Mouse (Mus musculus) G1E (cell line): Measurements from ENCODE around the gene Rad23b. TPM values are rescaled to one million over a fixed set of nuclear protein-coding genes. Genes with fewer than 3 reads are reported as not detected.

Experiments
- ATAC-seq: 2 replicates; pipeline ENCODE4 v1.8.0; 2016; ENCODE audit warnings: mild to moderate bottlenecking; ENCODE audit not compliant: insufficient number of reproducible peaks, poor library complexity, low FRiP score, severe bottlenecking; ENCODE audit errors: extremely low read depth
- DNase-seq: peaks from one replicate; pipeline ENCODE4 v3.0.0; 2012; ENCODE audit warnings: low spot score
- H3K27me3 ChIP-seq: 2 replicates; pipeline ENCODE4 v1.6.1; 2012; ENCODE audit warnings: mild to moderate bottlenecking, low read length, inconsistent platforms; ENCODE audit not compliant: insufficient read depth
- H3K36me3 ChIP-seq: replicated peaks from 2 replicates; pipeline ENCODE3; 2012; ENCODE audit warnings: mild to moderate bottlenecking, inconsistent platforms
- H3K4me1 ChIP-seq: 2 replicates; pipeline ENCODE4 v1.6.1; 2012; ENCODE audit warnings: low read depth, low read length, inconsistent platforms, mixed read lengths; ENCODE audit not compliant: insufficient read depth
- H3K4me3 ChIP-seq: 2 replicates; pipeline ENCODE4 v1.5.1; 2012; ENCODE audit warnings: low read depth, mild to moderate bottlenecking, inconsistent platforms, low read length, moderate library complexity, mixed read lengths
- H3K9me3 ChIP-seq: replicated peaks from 2 replicates; pipeline ENCODE4 v1.6.1; 2012; ENCODE audit warnings: inconsistent platforms
- CTCF ChIP-seq: IDR thresholded peaks from 2 replicates; pipeline ENCODE4 v1.5.1; 2012; ENCODE audit warnings: low read depth, low read length, inconsistent platforms, mixed read lengths
- GATA1 ChIP-seq: IDR thresholded peaks from 2 replicates; pipeline ENCODE4 v1.6.1; 2012; ENCODE audit warnings: borderline replicate concordance, low read length, inconsistent platforms, mixed read lengths
- GATA2 ChIP-seq: IDR thresholded peaks from 2 replicates; pipeline ENCODE4 v1.6.1; 2012; ENCODE audit warnings: low read depth, low read length, inconsistent platforms, borderline replicate concordance
- POLR2AphosphoS5 ChIP-seq: IDR thresholded peaks from 2 replicates; pipeline ENCODE4 v1.6.1; 2012; ENCODE audit warnings: low read depth, low read length, inconsistent platforms; ENCODE audit not compliant: insufficient replicate concordance
- TAL1 ChIP-seq: conservative IDR thresholded peaks from 2 replicates; pipeline ENCODE4 v1.6.1; 2012; ENCODE audit warnings: low read depth, low read length, inconsistent platforms, mixed read lengths
- polyA plus RNA-seq: library from polyadenylated mRNA; stranded (reverse); fragments of >175 nt; gene quantifications from 2 replicates; pipeline ENCODE4 v1.2.3, GENCODE M21; 2012
- total RNA-seq, 2 experiments: library from RNA; stranded (forward) in 1 of 2; stranded (reverse) in 1 of 2; fragments of 200-1000 nt in 1 of 2; fragments of >200 nt in 1 of 2; fragmentation: Nextera tagmentation in 1 of 2; gene quantifications; 2 replicates each; pipeline ENCODE4 v1.2.3; 2014 to 2017

The Rad23b gene
- total and polyA plus RNA-seq, 3 experiments: 135 to 338 (median 249) TPM

- Histone ChIP-seq H3K4me1 (peaks cover 40% of the 10 kb centered on the region), H3K4me3 (peak overlapping the region; percentile 27; the same call in 1 of the 2 replicates)
Measured at GRCm38 (mm10) chr4:55351860-55352259, 2.0 kb downstream of the Rad23b start.

GRCm38 (mm10) chr4:55354038-55354437, 4.2 kb downstream of the Rad23b start:
- Histone ChIP-seq H3K27me3 (no peaks in the 10 kb centered on the region), H3K36me3 (peaks cover 44% of the 10 kb centered on the region), H3K4me1 (peaks cover 38% of the 10 kb centered on the region), H3K4me3 (no peak overlapping the region), H3K9me3 (no peaks in the 10 kb centered on the region)
- ATAC-seq (no peak), DNase-seq (no peak)
- TF ChIP-seq CTCF (no peak), GATA1 (no peak), POLR2AphosphoS5 (no peak), TAL1 (no peak), GATA2 (no peak)

More at GRCm38 (mm10) chr4:55351860-55352259, 2.0 kb downstream of the Rad23b start:
- TF ChIP-seq GATA1 (no peak), POLR2AphosphoS5 (no peak), TAL1 (no peak)
- Histone ChIP-seq H3K27me3 (no peaks in the 10 kb centered on the region), H3K36me3 (peaks cover 26% of the 10 kb centered on the region), H3K9me3 (no peaks in the 10 kb centered on the region)
- DNase-seq (no peak), ATAC-seq (no peak)

DNA sequence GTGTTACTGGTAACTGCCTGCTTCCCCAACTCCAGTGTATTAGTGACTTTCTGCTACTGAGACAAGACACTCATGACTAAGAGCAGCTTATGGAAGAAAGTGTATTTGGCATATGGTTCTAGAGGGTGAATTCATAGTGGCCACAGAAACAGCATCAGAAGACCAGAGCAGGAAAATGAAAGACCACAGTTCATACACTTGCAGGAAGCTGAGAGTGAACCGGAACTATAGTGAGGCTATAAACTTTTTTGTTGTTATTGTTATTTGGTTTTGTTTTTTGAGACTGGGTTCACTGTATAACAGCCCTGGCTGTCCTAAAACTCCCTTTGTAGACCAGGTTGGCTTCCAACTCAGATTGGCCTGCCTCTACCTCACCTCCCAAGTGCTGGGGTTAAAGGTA, 6.0 kb downstream of the Rad23b start:
- peaks cover 41% of the 10 kb centered on the region for H3K4me1 ChIP-seq
- no peak overlapping the region for H3K4me3 ChIP-seq
- no peaks in the 10 kb centered on the region for H3K9me3 ChIP-seq
- H3K36me3 ChIP-seq: peaks cover 56% of the 10 kb centered on the region
- H3K27me3 ChIP-seq: no peaks in the 10 kb centered on the region
- no peak for DNase-seq
- ATAC-seq: no peak
- no peak for TF ChIP-seq GATA2
- no peak for TF ChIP-seq POLR2AphosphoS5
- TF ChIP-seq GATA1: no peak
- TF ChIP-seq TAL1: no peak
- no peak for TF ChIP-seq CTCF

- no peaks in the 10 kb centered on the region for H3K9me3 ChIP-seq
- no peak overlapping the region for H3K4me3 ChIP-seq
- TF ChIP-seq TAL1: no peak
- no peak for TF ChIP-seq POLR2AphosphoS5
- no peak for TF ChIP-seq GATA1
- TF ChIP-seq CTCF: no peak
- no peak for TF ChIP-seq GATA2
- DNase-seq: no peak
- no peak for ATAC-seq
- no peaks in the 10 kb centered on the region for H3K27me3 ChIP-seq
- peaks cover 58% of the 10 kb centered on the region for H3K36me3 ChIP-seq
- peaks cover 40% of the 10 kb centered on the region for H3K4me1 ChIP-seq
Measured at GRCm38 (mm10) chr4:55356726-55357125, 6.9 kb downstream of the Rad23b start.

DNA sequence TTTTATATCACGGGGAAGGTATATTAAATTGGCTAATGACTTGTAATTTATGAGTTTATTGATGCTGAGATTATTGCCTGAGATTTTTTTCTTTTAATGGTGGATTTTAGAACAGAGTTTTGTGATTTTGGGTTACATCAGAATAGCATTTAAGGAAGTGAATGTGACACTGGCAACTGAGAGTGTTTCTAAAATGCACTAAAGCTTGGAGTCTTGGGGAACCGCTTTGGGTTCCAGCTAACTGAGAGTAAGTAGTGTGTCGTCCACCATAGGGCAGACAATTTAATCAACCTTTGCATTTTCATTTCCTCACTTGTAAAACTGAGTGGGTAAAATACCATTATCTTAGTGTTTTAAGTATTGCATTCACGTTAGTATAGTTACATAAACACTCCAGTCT, 14.0 kb downstream of the Rad23b start:
- Histone ChIP-seq H3K27me3 (no peaks in the 10 kb centered on the region), H3K36me3 (peaks cover 61% of the 10 kb centered on the region), H3K4me3 (no peak overlapping the region), H3K4me1 (peaks cover 23% of the 10 kb centered on the region), H3K9me3 (no peaks in the 10 kb centered on the region)
- no peak for DNase-seq
- TF ChIP-seq GATA2 (no peak), POLR2AphosphoS5 (no peak), CTCF (no peak), GATA1 (no peak), TAL1 (no peak)
- ATAC-seq: no peak

- no peak for DNase-seq
Measured at GRCm38 (mm10) chr4:55364374-55364773, 14.5 kb downstream of the Rad23b start.

More at GRCm38 (mm10) chr4:55364374-55364773, 14.5 kb downstream of the Rad23b start:
- Histone ChIP-seq H3K9me3 (no peaks in the 10 kb centered on the region), H3K4me1 (peaks cover 23% of the 10 kb centered on the region), H3K27me3 (no peaks in the 10 kb centered on the region), H3K4me3 (no peak overlapping the region), H3K36me3 (peaks cover 63% of the 10 kb centered on the region)
- TF ChIP-seq GATA1: no peak
- TF ChIP-seq POLR2AphosphoS5: no peak
- TF ChIP-seq CTCF: peak; percentile 27; the same call in 1 of the 2 replicates
- TF ChIP-seq GATA2: no peak
- ATAC-seq: peak; percentile 71
